Mouse (Mus musculus) urinary bladder, adult 18-20 months (tissue): ENCODE results near the gene Def6.

Experiments
- DNase-seq, 2 experiments: peaks; one replicate each; pipeline ENCODE4 v3.0.0; 2022; ENCODE audit warnings: low spot score in 2 of 2, mixed read lengths in 2 of 2

Gene Def6

DNA sequence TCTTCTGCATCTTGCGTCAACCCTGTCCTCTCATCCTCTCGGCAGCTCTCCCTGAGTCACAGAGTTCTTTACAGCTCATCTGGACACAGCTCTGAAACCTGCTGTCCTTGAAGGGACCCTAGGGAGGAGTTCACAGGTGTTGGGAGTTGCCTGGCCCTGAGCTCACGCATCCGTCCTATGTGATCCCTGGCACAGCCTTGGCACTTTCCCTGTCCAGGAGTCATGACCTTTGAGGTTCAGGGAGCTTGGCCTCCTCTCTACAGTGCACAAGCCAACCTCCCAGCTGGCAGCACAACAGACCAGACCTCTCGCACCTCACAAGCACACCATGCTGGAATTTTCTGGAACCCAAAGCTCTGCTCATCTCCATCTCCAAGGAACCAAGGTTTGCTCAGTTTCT lies 33.3 kb downstream of the Def6 start:
- DNase-seq: no peak

DNA sequence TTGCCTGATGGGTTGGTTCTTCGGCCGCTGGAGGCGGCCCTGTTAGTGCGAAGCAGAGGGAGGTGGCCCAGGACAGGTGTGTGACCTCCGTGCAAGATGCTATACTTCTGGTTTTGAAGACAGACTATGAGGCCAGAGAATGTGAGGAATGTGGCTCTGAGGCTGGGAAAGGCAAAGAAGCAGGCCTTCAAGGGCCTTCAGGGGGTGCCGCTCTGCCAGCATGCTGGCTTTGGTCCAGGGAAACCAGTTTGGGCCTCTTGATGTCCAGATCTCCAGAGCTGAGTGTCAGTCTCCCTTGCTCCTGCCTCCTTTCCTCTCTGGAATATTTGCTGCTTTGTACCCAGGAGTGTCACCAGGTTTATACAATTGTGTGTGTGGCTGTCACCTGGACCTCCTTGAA lies 34.7 kb downstream of the Def6 start:
- no peak for DNase-seq

DNA sequence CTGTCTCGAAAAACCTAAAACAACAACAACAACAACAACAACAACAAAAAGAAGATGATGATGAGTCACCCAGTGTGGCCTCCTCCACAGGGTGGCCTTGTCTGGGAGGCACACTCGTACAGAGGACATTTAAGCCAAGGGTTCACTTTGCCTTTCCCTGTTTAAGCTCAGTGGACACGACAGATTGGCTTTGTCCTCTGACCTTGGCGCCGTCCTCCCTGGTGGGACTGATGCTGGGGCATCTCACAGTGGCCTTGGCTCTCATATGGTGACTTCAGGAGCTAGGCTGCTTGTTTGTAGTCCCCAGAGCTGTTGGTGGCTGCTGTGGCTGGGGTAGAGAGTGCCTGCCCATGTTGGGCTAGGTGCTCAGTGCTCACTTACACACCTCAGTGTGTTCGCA lies 36.6 kb downstream of the Def6 start:
- no peak for DNase-seq

DNA sequence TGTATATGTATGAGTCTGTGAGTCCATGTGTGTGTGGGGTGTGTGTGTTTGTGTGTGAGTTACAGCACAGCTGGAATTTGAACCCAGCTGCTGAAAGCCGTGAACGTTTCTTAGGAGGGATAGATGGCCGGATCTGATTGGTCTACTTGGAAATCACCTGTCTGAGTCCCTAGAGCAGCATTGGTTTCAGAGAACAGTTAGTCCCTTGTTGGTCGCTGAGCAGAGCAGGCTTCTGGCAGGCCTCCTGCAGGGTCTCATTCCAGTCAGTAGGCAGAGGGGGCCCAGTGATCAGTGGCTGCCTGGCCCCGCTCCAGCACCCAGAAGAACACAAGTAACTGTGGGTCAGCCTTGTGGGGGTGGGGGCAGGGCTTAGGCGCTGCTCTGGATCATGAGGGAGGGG lies 37.1 kb downstream of the Def6 start:
- no peak for DNase-seq

DNA sequence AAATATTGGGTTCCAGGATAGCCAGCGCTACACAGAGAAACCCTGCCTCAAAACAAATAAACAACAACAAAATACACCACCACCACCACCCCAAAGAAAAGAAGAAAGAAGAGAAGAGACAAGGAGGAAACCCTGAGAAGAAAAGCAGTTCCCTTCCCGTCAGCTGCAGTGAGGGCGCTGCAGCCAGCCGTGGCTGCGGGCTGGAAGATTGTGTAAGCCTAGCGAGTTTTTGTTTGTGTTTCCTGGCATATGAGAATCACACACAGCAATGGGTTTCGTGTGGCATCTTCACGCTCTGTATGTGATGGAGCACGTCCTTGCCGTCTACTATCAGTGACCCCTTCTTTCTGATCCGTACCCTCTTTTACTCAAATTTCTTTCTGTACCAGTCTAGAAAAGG lies 39.1 kb downstream of the Def6 start:
- DNase-seq: no peak

DNA sequence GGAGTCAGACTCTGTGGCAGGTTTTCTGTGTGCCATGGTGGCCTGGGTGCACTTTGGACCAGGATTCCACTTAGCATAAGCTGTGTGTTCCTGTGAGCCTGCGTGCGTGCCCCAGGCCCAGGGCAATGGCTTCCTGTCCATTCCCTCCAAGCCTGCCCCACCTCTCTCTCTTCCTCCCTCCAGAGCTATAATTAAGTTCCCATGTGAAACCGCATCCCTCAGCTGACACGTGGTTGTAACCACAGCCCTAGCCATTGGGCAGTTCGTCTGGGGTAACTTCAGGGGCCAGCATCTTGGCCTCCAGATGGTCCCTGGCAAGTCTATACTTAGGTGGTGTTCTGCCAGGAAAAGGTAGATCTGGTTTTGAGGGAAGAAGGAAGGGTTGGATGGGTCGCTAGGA lies 40.0 kb downstream of the Def6 start:
- DNase-seq: no peak

DNA sequence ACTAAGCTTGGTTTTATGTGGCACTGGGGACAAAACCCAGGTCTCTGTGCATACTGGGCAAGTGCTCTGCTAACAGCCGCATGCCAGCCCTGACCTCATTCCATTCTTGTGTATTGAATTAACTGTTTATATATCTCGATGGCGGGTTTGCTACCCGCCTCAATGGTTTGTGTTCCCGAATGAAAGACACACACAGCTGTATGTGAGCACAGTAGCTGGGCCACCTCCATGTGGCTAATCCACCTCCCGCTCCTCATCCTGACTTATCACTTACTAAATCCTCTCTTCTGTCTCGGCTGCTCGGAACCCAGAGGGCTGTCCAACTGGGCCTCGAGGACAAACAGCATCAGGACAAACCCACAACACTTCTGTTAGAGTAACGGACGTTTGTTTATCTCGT lies 41.5 kb downstream of the Def6 start:
- DNase-seq: no peak

DNA sequence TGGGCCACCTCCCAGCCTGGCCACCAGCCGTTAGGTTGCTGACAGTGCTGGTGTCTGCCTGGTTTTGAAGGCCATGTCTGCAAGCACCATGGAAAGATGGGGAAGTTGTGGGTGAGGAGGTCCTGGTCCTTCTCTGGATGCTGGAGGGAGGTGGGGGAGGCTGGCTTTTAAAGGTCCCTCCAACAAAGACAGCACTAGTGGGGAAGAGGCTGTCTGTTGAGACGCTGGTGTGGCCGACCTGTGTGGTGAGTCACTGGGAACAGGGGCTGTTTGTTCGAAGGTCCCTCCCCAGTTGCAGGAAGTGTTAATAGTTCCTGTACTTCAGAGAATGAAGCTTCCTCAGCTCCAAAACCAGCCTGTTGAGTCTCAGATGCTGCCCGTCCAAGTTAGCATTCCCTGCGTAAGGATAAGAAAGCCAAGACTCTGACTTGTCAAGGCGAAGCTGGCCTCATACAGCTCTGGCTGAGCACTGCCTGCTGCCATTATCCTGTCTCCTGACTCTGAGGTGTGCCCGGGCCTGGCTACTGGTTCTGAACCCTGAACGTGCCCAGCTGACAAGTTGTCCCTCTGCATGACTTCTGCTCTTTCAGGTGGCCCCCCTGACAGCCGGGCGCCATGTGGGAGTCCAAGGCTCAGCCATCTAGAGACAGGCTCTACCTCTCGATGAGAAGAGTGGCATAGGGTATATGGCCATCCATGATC lies 44.2 kb downstream of the Def6 start:
- no peak for DNase-seq

DNA sequence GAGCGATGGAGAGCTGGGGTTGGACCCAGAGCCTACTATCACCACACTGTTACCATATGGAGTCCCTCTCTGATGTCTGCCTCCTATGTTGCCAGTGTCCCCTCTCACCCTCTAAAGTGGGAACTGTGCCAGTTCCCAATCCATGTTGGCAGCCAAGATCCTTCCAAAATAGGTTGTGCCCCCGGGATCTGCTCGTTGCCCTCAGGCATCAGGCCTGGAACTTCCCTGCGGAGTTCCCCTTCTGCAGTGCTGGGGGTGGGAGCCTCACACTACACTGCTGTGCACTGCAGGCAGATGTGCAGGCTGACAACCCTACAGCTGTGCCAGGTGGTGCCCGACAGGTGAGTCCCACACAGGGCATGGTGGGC lies 44.7 kb downstream of the Def6 start:
- DNase-seq: no peak

DNA sequence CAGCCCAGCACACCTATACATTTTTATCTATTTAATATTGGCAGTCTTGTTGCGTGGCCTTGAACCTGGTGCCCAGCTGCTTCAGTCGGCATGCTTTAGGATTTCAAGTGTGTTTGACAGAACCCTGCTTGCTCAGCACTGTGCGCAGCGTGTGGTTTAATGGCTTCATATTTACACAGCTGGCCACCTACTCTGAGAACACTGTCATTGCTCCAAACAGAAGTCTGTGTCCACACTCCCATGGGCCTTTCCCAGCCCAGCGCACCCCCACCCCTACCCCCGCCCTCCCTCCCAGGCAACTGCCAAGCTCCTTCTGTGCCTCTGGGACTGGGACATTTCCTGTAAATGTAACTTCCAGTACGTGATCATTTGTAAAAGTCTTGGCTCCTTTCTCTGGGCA lies 45.6 kb downstream of the Def6 start:
- DNase-seq: no peak

DNA sequence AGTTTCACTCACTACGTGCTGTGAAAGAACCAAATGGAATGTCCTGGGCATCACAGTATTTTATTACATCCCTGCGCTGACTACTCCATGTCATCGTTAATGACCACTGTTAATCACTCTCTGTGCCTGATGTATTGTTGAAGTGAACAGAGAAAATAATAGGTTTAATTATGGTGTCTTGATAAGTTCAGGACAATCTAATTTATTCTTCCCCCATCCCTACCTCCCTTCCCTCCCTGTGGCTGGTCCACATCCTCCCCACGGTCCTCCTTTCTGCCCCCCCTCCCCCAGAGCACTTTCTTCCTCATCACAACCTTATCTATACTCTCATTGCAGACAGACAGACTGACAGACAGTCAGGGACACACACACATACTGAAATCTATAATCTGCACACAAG lies 47.2 kb downstream of the Def6 start:
- no peak for DNase-seq

DNA sequence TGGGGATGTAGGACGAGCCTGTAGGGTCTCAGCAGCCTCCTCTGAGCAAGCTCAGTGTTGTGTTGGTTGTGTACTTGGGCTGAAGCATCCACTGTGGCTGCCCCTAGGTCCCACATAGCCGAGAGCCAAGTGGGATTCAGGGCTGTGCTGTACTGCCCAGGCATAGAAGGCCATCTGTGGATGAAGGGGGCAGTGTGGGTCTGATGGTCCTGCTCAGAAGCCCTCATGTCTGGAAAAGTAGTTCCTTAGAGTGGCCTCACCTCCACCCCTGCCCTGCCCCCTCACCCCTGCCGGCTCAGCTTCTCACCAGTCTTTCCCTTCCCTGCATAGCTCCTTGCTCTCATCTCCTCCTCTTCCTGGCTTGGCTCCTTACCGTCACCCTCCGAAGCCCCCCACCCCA lies 48.1 kb downstream of the Def6 start:
- no peak for DNase-seq

DNA sequence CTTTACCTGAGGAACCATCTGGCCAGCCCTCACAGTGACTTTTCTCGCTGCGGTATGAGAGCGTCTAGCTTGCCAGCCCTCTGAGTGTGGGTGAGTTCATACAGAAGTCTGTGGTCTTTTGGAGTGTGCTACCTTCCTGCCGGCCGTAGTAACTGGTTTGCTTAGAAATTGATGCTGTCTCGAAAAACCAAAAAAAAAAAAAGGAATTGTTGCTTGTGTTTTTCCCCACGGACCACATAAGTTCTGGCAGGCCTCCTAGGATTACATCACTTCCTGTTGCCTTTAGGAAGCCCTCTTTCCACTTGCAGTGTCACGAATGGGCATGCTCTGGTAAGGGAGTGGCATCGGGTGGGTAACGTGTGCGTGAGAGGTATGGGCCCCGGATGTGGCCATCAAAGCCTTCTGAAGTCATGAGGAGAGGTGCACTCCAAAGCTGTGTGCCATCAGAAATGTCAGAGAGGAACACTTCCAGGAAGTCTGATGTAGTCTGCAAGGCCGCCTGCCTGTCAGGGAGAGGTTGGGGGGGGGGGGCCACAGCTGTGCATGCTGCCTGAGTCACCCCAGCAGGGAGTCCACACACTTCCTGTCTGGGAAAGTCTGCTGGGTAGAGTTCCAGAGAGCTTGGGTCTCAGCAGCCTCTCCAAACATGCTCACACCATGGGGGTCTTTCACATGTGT lies 49.2 kb downstream of the Def6 start:
- no peak for DNase-seq

DNA sequence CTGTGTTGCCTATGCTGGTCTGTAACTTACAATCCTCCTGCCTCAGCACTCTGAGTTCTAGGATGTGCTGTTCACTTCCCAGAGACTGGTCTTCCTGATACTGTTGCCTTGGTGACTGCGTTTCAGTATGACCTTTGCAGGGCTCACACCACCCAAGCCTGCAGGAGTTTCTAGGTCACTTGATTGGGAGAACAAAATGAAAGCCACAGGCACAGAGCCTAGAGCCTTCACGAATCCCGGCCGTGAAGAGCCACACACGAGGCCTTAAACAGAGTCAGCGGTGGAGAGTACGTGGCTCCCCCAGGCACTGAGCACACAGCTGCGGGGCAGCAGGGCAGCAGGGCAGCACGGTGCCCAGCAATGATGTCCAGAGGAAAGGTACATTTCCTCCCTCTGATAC lies 50.7 kb downstream of the Def6 start:
- DNase-seq: no peak

DNA sequence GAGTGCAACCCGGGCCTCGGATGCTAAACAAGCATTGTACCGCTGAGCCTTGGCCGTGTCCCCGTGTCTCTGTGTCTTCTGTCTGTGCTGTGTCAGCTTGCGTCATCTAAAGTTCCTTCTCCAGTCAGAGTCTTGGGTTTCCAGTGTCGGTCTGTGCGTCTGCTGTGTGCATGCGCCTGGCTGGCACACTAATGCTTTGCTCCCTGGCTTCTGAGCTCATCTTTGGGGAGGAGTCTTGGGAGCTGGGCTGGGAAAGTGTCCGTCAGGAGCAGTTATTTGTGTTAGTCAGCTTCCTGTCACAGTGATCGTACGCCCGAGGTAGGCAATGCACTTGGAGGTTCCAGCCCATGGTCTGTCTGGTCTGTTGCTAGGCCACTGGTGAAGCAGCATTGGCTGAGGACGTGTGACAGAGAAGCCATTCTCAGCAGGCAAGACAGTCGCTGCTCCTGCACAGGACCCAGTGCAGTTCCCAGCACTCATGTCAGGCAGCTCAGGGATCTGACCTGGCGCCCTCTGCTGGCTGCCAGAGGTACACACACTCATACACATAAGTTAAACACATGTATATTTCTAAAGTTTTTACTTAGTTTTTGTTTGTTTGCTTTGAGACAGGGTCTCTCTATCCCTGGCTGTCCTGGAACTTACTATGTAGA lies 52.4 kb downstream of the Def6 start:
- DNase-seq: no peak

DNA sequence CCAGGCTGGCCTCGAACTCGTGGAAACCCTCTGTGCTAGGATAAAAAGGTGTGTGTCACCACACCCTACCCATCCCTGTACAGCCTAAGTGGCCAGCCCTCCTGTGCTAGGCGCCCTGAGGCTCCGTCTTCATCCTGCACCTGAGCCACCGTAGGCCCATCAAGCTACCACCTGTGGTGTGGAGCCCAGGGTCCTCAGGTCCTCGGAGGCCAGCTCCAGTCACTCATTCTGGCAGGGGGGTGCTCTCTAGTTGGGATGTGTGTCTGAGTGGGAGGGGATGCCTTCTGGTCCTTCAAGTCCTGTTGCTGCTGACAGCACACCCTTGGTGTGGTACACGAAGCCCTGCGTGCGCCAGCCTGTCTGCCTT lies 52.9 kb downstream of the Def6 start:
- no peak for DNase-seq

DNA sequence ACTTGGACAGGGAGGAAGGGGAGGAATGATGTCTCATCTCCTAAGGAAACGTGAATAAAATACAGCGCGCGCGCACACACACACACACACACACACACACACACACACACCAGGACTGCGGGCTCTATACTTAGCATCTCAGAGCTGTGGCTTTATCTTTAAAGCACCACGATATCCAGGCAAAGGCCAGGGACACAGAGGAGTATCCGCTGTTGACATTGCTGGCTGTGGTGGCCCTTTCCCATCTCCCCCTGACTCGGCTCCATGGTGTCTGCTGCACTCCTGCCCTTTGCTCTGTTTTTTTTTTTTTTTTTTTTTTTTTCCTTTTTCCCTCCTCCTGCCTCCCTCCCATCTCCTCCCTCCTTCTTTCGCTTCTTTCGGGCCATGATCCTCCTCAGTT lies 54.2 kb downstream of the Def6 start:
- no peak for DNase-seq

DNA sequence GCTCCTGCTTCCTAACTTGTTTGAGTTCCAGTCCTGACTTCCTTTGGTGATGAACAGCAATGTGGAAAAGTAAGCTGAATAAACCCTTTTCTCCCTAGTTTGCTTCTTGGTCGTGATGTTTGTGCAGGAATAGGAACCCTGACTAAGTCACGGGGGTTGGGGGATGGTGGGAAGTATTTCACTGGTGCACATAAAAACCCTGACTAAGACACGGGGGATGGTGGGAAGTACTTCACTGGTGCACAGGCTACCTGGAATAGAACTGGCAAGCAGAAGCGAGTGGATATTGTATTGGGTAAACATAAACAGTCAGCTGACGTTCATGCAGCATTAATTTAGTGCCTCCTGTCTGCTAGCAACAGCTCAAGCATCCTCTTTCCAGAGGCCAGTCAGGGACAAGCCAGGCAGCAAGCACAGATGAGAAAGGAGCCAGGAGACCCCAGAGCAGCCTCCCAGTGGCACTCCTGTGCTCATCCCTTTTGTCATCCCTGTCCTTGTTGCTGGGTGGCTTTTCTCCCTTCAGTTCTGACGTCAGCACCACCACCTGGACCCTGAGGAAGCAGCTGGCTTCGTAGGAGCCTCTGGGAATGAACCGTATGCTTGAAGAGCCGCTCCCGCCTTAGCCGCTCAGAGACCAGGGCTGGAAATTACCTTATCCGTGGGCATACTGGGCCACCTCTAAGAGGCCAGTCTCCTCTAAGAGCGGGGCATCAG lies 55.8 kb downstream of the Def6 start:
- no peak for DNase-seq

DNA sequence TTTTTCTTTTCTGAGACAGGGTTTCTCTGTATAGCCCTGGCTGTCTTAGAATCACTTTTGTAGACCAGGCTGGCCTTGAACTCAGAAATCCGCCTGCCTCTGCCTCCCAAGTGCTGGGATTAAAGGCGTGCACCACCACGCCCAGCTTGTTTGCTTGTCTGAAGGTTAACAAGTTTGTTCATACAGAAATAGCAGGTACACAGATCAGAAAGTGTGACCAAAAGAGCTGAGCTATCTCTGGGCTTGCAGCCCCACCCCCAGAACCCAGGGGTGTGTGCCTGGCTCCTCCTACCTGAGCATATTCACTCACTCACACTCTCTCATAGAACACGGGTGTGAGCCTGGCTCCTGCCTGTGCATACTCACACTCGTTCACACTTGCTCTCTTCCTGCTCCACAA lies 59.7 kb downstream of the Def6 start:
- DNase-seq: no peak

DNA sequence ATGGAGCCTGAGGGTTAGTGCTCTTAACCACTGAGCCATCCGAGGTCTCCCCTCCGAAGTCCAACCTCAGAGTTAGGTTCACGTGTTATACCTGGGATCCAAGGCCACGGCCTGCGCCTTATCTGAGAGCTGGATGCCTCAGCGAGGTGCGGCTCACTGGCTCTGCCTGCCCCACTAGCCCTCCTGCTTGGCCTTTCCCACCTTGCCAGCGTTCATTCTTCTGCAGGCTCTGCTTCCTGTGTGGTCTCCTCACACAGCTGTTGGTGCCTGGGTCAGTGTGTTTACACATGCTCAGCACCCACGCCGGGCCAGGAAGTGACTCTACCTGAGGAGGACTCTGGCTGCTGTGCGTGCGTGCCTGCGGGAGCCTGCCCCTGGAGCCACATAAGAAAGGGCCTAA lies 62.6 kb downstream of the Def6 start:
- DNase-seq: no peak

DNA sequence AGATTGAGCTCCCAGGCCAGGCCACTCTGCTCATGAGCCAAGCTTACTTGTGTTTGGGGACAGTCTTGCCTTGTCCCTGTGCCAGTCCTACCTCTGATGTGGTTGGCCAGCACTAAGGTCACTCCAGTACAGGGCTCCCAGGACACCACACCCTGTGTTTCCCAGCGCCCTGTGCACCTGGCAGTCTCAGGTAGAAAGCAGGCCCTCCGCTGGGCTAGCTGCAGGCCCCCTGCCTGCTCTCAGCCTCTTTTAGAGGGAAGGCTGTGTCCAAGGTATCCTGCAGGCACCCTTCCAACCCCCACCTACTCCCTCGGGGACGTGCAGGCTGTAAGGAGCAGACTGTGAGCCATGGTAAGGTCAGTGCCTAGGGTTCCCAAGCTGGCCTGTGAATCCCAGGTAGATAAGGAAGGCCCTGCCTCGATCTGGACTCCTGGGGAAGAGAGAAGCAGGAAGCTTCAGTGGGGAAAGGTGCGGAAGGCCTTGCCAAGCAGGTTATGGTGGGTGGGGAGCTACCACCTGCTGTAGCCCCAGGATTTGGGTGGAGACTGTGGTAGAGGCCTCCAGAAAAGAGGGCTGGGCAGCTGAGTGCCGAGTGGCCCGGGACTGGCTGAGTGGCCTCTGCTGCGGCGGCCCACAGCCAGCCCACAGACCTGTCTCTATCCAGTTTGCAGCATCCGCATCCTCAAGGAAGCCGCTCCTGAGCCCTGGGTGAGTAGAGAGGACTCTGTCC lies 64.1 kb downstream of the Def6 start:
- peak; percentile 45 to 55 for DNase-seq

DNA sequence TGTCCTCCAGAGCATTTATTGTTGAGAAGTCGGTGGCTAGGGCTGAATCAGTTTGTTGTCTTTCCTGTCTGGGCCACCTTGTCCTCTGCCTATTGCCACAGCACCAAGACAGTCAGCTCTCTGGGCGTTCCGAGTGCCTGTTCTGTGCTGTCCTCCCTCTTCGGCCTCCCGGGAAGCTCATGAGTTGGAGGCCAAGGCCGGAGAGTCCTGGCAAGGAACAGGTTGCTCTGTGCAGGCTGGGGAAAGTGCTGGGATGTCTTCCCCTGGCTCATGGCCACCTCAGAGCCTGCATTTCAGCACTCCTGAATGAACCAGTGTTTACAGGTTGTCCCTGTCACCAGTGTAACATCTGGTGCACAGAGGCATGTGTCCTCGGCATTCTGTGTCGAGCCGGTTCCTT lies 64.7 kb downstream of the Def6 start:
- no peak for DNase-seq
